Mouse (Mus musculus): ENCODE data around the gene Nr6a1.

Gene Nr6a1

DNA sequence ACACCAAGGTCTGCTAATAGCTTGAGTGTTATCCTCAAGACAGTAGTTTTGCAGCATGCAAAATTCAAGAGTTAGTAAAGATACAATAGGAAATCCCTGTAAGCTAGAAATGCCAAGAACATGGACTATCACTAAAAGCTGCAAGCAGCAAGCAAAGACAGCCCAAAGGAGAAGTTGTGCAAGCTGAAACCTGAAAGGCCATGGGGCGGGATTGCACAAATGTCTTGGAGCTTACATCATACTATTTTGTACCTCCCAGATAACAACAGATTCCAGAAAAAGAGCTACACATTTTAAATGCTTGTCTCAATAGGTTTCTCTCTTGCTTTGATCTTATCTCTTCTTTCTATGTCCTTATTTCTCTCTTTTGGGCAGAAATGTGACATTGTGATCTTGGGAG lies 60.8 kb downstream of the Nr6a1 start:
- no peak for DNase-seq

DNA sequence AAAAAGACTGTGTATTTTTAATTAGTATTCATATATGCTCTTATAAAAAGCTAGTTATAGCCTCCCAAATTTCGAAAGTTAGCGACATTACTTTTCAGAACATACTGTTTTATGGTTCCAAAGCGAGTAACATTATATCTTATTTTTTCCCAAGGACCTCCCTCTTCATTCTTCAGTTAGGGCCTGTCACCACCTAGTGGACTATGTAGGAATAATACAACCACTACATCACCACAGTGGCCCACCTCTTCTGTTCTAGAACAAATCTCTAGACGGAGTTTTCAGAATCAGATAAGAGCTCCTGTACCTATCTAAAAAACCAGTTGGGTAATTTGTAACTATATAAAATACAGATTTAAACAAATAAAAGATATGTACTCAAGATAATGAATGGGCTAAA lies 63.5 kb downstream of the Nr6a1 start:
- peak; percentile 37 for DNase-seq

DNA sequence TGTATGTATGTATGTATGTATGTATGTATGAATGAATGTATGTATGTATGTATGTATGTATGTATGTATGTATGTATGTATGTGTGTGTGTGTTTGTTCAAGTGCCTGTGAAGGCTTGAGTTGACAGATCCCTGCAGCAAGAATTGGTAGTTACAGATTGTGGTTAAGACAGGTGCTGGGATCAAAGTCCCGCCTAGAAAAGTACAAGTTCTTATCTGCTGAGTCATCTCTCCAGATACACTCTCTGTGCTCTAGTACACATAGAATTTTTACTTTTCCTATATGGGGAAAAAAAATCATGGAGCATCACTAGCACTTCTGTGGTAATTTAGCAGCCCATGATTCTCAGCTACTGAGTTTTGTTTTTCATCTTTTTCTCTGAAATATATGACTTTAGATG lies 75.7 kb downstream of the Nr6a1 start:
- DNase-seq: no peak

DNA sequence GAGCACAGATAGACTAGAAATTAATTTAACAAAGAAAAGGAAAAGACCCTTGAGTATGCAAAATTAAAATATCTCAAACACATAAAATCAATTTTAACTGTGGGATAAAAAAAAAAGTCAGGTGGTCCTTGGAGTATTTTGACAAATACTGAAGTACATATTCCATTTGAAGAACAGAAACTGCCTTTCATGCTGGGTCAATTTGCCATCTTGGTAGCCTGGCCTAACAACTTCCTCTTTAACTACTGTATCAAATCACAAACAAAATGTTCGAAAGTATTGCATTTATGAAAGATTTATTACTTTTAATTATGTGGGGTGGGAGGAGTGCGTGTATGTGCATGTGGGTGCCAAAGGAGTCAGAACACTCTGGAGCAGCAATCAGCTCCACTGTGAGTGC lies 81.2 kb downstream of the Nr6a1 start:
- DNase-seq: no peak

DNA sequence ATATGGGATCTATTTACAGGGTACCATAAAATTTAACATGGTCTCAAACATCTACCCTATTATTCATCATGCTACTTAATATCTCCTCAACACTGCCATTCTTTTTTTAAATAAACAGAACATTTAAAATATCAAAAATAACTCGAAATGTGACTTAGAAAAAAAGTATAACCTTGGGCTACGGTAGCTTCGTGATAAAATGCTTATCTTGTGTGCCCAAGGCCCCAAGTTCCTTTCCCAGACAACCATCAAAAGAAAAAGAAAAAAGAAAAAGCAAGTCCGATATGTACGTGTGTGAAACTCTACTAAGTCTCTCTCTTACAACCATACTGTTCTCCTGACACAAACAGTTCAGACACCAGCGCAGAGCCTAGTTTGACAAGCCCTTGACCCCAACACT lies 92.0 kb downstream of the Nr6a1 start:
- no peak for DNase-seq

DNA sequence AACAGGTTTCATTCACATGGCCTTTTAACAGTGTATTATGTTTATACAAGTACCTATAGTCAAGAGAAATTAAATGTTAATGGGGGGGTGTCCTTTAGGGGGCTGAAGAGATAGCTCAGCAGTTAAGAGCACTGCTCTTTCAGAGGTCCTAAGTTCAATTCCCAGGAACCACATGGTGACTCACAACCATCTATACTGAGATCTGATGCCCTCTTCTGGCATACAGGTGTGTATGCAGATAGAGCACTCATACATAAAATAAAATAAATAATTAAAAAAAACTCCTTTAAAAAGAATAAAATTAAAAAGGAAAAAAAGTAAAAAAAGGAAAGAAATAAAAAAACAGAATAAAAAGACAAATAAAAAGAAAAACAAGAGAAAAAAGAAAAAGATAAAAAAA lies 95.5 kb downstream of the Nr6a1 start:
- no peak for DNase-seq

DNA sequence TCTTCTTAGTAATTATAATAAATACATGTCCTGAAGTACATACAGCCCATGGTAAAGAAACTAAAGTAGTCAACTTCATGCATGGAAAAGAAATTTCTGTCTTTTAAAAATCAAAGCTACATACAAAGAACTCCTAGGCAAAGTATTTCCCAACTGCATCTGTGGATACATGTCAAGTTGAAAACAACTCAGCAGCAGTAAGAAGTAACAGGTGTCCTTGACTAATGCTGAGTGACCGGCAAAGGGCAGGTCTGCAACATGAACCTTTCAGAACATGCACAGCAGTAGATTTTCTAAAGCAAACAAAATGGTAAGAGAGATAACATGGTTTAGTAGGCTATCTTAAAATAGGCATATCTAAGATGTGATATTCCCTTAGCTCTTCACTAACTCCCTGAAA lies 98.0 kb downstream of the Nr6a1 start:
- DNase-seq: no peak

DNA sequence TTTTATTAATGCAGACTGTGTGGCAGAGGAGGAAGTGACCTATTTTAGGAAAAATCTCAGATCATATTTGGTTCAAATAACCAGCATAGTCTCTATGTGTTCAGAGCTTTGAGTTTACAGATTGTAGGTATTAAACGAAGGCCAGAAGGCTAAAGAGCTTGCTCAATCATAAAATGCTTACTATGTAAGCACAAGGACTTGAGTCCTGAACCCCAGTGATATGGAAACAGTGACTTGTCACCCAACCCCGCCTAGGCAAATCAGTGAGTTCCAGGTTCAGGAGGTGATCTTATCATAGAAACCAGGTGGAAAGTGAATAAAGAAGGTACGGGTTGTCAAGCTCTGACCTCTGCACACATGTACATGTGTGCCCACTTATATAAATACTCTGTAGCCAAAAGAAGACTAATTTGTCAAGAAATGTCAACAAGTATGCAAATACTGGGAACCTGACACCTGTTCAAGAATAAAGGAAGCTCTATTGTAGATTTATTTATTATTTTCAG lies 99.6 kb downstream of the Nr6a1 start:
- no peak for DNase-seq

DNA sequence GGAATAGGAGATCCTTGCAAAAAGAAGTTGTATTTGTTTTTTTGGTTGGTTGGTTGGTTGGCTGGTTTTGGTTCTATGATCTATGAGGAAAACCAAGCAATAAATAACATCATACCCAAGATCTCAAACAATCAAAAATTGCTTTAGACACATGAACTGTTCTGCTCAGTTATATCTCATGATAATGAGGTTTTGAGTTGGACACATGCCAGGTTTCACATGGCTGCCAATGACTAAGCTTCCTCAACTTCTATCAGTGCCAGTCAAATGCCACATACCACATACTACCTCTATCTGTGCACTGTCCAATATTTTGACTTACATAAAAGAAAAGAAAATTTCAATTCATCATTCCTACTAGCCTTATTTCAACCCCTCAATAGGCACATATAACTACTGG lies 101.3 kb downstream of the Nr6a1 start:
- peak; percentile 12 for DNase-seq

DNA sequence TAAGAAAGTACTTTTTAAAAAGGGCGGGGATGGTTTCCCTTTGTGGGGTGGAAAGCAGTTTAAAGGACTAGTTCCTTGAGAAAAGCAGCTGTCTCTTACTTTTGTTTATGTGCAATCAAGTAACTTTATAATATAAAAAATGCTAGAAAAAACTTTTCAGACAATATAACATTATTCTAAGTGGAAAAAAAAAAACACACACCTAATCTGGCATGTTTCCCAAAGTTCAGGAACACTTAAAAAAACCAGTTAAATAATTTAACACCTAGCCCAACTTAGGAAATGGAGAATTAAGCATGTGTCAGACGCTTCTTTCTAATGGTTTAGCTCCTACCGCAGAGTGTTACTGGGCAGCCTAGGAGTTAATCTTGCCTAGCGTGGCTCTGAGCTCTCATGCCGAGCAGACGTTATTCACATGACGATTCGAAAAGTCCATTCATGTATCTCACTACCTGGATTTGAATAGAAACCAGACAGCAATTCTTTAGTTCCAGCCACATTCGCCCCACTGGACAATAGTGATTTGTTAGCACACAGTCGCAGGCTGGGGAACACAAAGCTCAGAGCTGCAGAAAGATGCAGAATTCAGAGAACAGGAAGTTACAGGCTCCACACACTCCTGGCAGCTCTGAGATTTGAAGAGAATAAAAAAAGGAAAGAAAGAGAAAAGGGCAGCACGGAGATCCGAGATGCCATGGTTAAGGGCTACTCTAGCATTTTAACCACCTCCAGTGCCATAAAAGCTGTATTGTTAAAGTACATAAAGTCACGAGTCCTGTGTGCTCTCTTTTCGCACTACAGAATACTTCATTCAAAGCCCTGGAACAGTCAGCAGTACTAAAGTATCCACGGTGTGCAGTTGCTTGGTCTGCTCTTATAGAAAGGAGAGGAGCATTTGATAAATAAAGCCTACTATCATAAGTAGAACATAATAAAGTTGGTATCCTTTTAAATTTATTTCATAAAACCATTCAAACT lies 102.4 kb downstream of the Nr6a1 start:
- DNase-seq: peak; percentile 28

DNA sequence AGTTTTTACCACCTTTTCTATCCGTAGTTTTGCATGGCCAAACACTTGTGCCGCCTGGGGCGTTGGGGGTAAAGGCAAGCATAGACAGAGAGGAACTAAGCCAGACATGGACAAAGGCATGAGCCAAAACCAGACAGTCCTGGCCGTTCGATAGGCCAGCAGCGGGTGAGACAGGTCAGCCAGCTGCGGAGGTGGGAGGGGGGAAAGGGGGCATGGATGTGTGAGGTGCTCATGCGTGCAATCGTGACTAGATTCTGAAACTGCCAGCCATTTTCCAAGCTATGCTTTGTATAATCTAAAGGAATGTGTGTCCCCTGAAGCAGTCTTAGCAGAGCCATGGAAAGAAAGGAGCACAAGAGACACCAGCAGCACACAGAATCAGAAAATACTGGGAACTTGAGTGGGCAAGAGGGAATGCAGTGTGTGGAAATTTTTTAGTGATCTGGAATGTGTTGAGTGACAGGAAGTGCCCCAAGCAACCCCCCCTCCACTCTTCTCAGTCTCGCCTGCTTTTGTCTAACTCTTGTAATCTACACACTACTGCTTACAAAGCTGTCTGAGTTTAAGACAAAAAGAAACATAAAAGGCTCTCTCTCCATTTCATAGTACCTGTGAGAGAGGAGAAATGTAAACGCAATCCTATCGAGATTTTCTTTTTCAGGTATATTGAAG lies 103.4 kb downstream of the Nr6a1 start:
- DNase-seq: peak; percentile 71

DNA sequence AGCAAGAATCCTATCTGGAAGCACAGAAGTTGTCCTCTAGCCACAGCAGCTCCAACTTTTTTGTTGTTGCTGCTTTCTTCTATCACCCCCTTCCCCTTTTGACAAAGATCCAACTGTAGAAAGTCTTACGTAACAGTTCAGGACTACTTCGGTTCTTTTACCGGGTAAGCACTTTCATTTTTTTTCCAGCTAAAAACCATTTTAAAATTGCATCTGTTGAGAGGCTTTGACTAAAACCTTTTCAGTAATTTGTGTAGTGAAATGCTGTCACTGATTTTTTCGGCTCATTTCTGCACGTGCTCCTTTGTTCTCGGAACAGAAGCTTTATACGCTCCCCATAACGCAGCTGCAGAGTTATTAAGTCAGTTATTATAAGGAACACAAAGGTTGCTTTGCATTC lies 104.1 kb downstream of the Nr6a1 start:
- DNase-seq: no peak

DNA sequence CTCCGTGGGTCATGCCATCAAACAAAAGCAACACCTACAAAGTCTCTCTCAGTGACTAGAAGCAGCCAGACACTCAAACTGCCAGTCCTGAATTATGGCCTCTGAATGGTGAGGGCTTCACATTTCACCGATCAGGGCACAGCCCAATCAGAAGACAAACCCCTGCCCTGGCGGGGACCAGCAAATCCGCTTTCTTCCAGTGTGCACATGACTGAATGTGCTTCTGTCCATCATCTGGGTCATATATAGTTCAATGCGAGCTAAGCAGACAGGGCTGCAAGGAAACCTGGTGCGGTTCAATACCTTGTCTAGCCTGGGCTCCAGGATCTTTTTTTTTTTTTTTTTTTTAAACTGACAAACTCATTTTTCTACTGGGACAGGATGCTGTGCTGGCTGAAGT lies 104.5 kb downstream of the Nr6a1 start:
- peak; percentile 67 for DNase-seq

DNA sequence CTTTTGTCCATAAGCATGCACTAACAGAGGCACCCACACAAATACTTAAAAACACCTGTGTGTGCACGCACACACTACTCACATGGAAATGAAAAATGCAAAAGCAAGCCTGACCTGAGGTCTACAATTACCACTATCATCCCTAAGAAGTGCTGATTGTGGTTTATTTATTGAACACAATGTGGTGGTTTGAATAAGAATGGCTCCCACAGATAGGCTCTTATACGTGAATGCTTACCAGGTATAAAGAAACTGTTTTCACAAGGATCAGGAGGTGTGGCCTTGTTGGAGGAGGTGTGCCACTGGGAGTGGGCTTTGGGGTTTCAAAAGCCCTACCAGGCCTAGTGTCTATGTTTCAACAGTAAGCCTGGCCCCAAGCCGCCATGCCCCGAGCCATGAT lies 110.0 kb downstream of the Nr6a1 start:
- no peak for DNase-seq

DNA sequence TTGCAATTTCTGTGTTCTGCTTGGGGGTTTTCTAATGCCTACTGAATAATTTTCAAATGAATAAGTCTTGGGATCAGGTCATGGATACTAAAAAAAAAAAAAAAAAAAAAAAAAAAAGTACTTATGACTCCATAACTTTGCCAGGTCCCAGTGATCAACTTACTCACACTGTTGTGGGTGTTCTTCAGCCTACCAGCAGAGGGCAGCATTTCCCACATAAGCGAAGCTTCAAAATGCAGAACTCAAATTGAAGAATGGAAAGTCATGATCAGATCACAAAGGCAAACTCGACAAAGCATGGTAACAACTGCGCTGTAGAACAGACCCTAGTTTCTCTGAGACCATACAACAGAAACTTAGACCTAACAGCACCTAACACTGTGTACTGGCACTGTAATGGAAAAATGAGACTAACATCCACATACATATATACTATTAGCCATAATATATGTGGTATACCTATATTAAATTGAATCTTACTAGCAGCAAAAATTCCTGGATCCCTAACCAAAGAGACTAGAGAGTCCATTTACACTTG lies 130.3 kb downstream of the Nr6a1 start:
- DNase-seq: peak; percentile 72

DNA sequence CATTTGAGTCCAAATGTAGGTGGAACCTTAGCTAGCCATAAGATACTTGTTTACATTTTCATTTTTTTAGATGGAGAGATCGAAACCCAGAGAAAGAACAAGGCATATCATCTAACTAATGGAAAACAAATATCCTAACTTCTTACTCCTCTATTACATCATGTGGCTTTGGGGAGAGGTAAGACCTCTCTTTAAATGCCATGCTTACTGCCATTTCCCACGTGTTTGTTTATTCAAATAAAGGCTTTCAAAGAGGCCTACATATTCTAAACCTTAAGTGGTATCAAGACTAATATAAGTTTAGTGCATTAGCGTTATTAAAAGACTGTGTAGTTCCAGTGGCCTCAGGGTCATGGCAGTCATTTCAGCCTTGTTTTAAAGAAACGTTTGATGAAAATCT lies 140.2 kb downstream of the Nr6a1 start:
- no peak for DNase-seq

DNA sequence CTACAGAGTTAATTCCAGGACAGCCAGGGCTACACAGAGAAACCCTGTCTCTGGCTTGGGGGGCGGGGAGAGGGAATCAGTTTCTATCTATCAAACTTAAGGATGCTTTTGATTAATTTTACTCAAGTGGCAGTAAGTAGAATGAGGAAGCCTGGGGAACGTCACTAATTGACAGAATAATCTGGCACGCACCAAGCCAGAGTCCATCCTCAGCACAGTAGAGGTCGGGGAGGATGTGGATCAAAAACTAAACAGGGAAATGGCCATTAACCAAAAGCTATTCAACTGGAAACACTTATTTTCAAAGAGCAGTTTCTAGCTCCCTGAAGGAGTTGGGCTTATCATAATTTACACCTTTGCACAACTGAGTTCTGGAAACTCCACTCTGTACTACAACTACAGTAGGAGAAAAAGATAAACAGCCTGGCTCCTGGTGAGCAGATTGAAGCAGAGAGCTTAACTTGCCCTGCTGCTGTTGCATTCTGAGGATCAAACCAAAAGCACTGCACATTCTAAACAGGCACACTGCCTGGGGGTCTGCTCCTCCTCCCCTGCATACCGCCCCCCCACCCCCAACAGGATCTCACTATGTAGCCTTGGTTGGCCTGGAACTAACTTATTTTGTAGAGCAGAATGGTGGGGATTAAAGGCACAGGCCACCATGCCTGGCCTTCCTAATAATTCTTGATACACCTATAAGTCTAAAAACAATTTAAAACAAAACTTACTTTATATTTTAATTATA lies 141.1 kb downstream of the Nr6a1 start:
- no peak for DNase-seq

DNA sequence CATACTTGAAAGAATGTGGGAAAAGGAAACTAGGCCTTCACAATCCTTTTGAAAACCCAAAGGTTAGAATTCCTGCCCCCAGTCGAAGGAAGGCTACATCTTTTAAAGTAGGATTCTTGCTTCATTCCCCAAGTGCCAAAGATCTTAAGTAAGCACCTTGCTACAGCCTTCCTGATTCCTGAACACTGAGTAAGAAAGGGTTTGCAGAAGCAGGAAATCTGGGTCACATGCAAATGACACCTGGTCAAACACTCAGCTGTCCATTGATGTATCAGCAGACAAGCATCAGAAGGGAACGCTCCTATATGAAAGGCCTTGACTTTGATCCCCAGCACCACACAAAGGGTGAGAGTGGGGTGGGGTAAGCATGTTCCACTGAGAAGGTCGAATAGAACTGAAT lies 142.4 kb downstream of the Nr6a1 start:
- no peak for DNase-seq

DNA sequence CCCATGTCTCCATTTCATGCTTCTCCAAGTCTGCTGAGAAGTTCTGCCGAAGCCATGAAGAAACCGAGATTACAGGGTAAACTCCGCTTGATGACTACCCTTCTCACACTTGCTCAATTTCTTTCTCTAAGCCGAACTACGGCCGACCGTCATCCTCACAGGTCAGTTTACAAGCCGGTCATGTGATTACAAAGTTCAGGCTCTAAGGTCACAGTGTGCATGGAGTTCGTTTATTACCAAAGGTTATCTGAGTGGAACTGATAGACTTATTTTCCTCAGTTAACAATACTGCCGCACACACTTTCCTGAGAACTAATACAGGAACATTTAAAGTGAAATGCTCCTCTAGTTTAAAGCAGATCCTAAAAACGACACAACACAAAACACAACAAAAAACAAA lies 143.1 kb downstream of the Nr6a1 start:
- peak; percentile 21 for DNase-seq

DNA sequence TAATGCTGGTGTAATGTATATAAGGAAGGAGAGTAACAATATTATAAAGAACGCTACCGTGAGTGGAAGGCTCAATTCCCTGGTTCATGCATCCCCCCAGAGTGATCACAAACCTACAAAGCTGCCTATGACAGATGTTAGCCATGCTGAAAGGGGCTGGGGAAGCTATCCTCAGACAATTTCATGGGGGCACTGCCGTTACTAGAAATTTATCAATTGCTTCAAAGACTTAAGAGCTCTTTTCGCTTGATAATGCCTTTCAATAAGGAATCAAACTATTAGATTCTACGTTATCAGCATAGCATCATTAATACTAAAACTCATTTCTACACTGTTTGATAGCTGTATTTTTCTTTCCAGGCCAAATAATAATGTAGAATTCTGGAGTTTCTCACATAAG lies 144.1 kb downstream of the Nr6a1 start:
- DNase-seq: no peak

DNA sequence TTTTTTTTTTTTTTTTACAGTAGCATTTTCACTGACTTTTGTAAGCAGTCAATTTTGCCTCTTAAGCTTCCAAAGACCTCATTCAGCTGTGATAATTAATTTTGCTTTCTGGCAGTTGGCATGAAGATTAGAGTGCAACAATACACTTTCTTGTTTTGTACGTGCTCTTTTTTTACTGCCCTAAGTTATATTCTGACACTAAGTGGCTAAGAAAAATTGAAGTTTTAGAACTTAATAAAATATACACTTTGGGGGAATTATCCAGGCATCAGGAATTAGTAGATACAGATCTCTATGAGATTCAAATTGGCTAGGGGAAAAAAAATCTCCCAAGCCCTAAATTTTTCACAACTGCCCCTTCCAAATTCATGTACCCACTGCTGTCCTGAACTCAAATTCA lies 144.8 kb downstream of the Nr6a1 start:
- DNase-seq: no peak

DNA sequence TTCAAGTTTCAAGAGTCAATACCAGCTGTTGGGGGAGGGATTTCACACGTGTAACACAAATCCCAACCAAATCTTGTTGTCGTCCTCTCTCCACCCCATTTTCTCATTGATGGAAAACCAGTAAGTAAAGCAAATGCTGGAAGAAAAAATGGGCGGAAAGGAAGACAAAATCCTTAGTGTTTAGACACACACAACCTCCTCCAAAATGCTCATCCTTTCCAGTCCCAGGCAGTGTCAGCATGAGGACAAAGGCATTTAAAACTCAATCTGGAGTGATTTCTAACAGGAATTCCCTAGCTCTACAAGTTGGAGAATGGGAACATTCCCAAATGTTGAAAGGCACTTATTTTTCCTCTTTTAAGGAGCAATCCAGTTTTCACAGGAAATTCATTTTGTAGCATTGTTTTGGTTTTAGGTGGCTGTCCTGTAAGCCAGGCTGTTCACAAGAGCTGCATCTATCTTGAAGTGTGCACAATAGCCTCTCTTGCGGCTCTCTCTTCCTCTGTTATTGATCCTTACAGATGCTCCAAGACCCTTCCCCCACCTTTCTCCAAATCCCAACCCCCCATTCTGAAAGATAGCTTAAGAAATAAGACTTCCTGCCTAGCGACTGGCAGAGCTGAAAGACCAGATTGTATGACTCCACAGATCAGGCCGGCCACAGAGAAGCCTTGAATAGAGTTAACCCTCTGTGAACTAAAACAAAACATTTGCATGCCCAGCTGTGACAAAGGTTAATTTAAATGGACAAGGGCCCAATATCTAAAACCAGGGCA lies 145.4 kb downstream of the Nr6a1 start:
- no peak for DNase-seq
